In genomic region chr6:82925005-82925404, GRCm38 (mm10) we compare ENCODE assay signal across 18 mouse cellular contexts. TPM values are rescaled to one million over a fixed set of nuclear protein-coding genes. Genes with fewer than 3 reads are reported as not detected.
DNase-seq lines count a peak whose midpoint lies in the region; ATAC-seq and TF ChIP-seq lines count a peak whose summit lies in the region.
"Had no signal": no experiment of that assay in that cellular context is flagged by ENCODE, and none has a peak within 500 bp of the region (broad histone marks: within the 10 kb centered on the region; RNA-seq: fewer than 3 reads in every experiment).

No protein-coding gene starts in this region.

- H3K27me3 ChIP-seq in Patski, result no peaks in the 10 kb centered on the region

- no peak overlapping the region for H3K4me3 ChIP-seq in left cerebral cortex, adult 2 months
- H3K4me3 ChIP-seq: heart, embryonic 10.5 days; hindbrain, embryonic 10.5 days; limb, embryonic 12.5 days had no signal

- POLR2A ChIA-PET in Patski (lab: Charles Lee), result no interaction called here

- intact Hi-C loops in left cerebral cortex, adult 2 months (cut with DNase I), result no loop called here
- intact Hi-C loops in left cerebral cortex, postnatal 4 days (cut with DNase I), result no loop called here

- no peak for ATAC-seq in Patski

- peak; percentile 32 to 34 for DNase-seq in cerebellum, postnatal 10 days
- DNase-seq in cerebellum, postnatal 25 days, result no peak
- no peak for DNase-seq in left cerebral cortex, adult 2 months (ENCODE audit: extremely low spot score in 1 of 2, low spot score in 2 of 2)
- DNase-seq in left cerebral cortex, postnatal 4 days, result no peak
- peak; percentile 40 for DNase-seq in 3T3-L1 (ENCODE audit: low read depth, low spot score)
- no peak for DNase-seq in Patski (ENCODE audit: low read depth, low spot score)
- DNase-seq in right cerebral cortex, postnatal 10 days (ENCODE audit: low spot score in 2 of 2), result no peak
- no peak for DNase-seq in spleen, postnatal 10 days (ENCODE audit: low spot score in 2 of 2)
- DNase-seq: adrenal gland, postnatal 36 days; cerebellum, adult 11 months; kidney, adult 8-10 months; layer of hippocampus, adult 9-11 months; lung, postnatal 4 days had no signal

- no peak overlapping the region for H3K27ac ChIP-seq in left cerebral cortex, adult 2 months
- H3K27ac ChIP-seq: heart, embryonic 10.5 days; hindbrain, embryonic 10.5 days; limb, embryonic 12.5 days had no signal

- in situ Hi-C loops in Patski (cut with MboI; ENCODE audit: low pct_unique_long_range_greater_than_20kb), result no loop called here

- peak; percentile 22; the same call in 1 of the 2 replicates for TF ChIP-seq CTCF in left cerebral cortex, adult 2 months (IDR thresholded peaks at IDR 0.05)
- TF ChIP-seq CTCF in Patski (IDR thresholded peaks at IDR 0.05), result peak; percentile 41

- CTCF ChIA-PET in Patski (lab: Charles Lee), result no interaction called here

RNA-seq across cellular contexts. Expression of gene Sema4f, which starts 14.6 kb away (rescaled TPM):
- 10 to 100 TPM; 39.4 to 40.7 TPM for total RNA-seq in left cerebral cortex, adult 2 months (2021)
- total RNA-seq in left cerebral cortex, postnatal 4 days (2021), result 10 to 100 TPM; 51.3 to 54.0 TPM
- polyA plus RNA-seq in Patski (2021), result 2.1 TPM

RNA-seq across cellular contexts. Expression of gene M1ap, which starts 21.7 kb away (rescaled TPM):
- not detected for total RNA-seq in left cerebral cortex, adult 2 months (2021)
- total RNA-seq in left cerebral cortex, postnatal 4 days (2021), result under 1 TPM in 1 of 2 experiments, not detected in 1; 0.44 TPM
- not detected for polyA plus RNA-seq in Patski (2021)
- total RNA-seq: gastrocnemius, adult 8-10 months had no signal
- polyA plus RNA-seq: neural tube, embryonic 14.5 days had no signal

Comparison
In these comparisons a context has a peak if more than half of its experiments do, and no peak if none do; other contexts are left out.
1. DNase-seq: peak in cerebellum, postnatal 10 days (2 of 2) and 3T3-L1 (single experiment); none in cerebellum, postnatal 25 days (0 of 2), left cerebral cortex, adult 2 months (0 of 2), left cerebral cortex, postnatal 4 days (single experiment), Patski (single experiment), right cerebral cortex, postnatal 10 days (0 of 2) and spleen, postnatal 10 days (0 of 2).